Mouse (Mus musculus) ES-Bruce4 (cell line): ENCODE results near the gene Pde8a. TPM values are rescaled to one million over a fixed set of nuclear protein-coding genes. Genes with fewer than 3 reads are reported as not detected.
A peak's percentile ranks its signal among the peaks of the same experiment; 100 is the strongest.

ENCODE experiments used
- H3K27ac ChIP-seq: 2 replicates; pipeline ENCODE4 v1.5.1; 2012; ENCODE audit warnings: low read length, inconsistent platforms; ENCODE audit not compliant: insufficient read depth
- H3K27me3 ChIP-seq: 2 replicates; pipeline ENCODE4 v1.6.1; 2012; ENCODE audit warnings: mild to moderate bottlenecking, low read length, inconsistent platforms; ENCODE audit not compliant: control insufficient read depth, poor library complexity, insufficient read depth, severe bottlenecking
- H3K36me3 ChIP-seq: 2 replicates; pipeline ENCODE4 v1.6.1; 2012; ENCODE audit warnings: inconsistent platforms, mild to moderate bottlenecking, low read length, moderate library complexity; ENCODE audit not compliant: control insufficient read depth, poor library complexity, insufficient read depth, severe bottlenecking
- H3K4me1 ChIP-seq: one replicate; pipeline ENCODE4 v1.8.1; 2011; ENCODE audit warnings: low read length; ENCODE audit not compliant: control insufficient read depth, insufficient read depth
- H3K4me3 ChIP-seq: 2 replicates; pipeline ENCODE4 v1.5.1; 2011; ENCODE audit warnings: low read depth, mild to moderate bottlenecking, low read length
- H3K9ac ChIP-seq: 2 replicates; pipeline ENCODE4 v1.6.1; 2012; ENCODE audit warnings: low read depth, mild to moderate bottlenecking, inconsistent platforms; ENCODE audit not compliant: poor library complexity, severe bottlenecking
- H3K9me3 ChIP-seq: replicated peaks from 2 replicates; pipeline ENCODE4 v1.6.1; 2012; ENCODE audit warnings: mild to moderate bottlenecking, low read length, inconsistent platforms; ENCODE audit not compliant: control insufficient read depth, poor library complexity, insufficient read depth, severe bottlenecking
- CTCF ChIP-seq: IDR thresholded peaks from one replicate; pipeline ENCODE4 v1.8.1; 2011; ENCODE audit warnings: low read depth, low read length
- EP300 ChIP-seq: IDR thresholded peaks from 2 replicates; pipeline ENCODE4 v1.6.1; 2011; ENCODE audit warnings: low read depth, low read length; ENCODE audit not compliant: insufficient read depth
- POLR2A ChIP-seq: IDR thresholded peaks from one replicate; pipeline ENCODE4 v1.8.1; 2011; ENCODE audit warnings: low read length; ENCODE audit not compliant: insufficient read depth
- polyA plus RNA-seq: library from polyadenylated mRNA; stranded (reverse); fragments of >200 nt; gene quantifications from 2 replicates; pipeline ENCODE4 v1.2.4, GENCODE M21; 2011; ENCODE audit warnings: low read depth; ENCODE audit not compliant: missing spikeins, insufficient read depth, insufficient read length

Gene Pde8a
- polyA plus RNA-seq, 1 experiment = 7.4 TPM

- Histone ChIP-seq H3K4me3 (no peak overlapping the region), H3K27me3 (no peaks in the 10 kb centered on the region), H3K4me1 (no peaks in the 10 kb centered on the region), H3K27ac (no peak overlapping the region), H3K36me3 (no peaks in the 10 kb centered on the region), H3K9me3 (no peaks in the 10 kb centered on the region), H3K9ac (no peak overlapping the region)
- TF ChIP-seq POLR2A (no peak), EP300 (no peak), CTCF (no peak)
Observed at GRCm38 (mm10) chr7:81261548-81261947, 48.2 kb downstream of the Pde8a start.

- H3K27me3 ChIP-seq = no peaks in the 10 kb centered on the region
- no peaks in the 10 kb centered on the region for H3K4me1 ChIP-seq
- no peaks in the 10 kb centered on the region for H3K9me3 ChIP-seq
- no peak for TF ChIP-seq CTCF
- no peak for TF ChIP-seq POLR2A
- no peak for TF ChIP-seq EP300
- no peak overlapping the region for H3K27ac ChIP-seq
- no peak overlapping the region for H3K4me3 ChIP-seq
- no peak overlapping the region for H3K9ac ChIP-seq
- no peaks in the 10 kb centered on the region for H3K36me3 ChIP-seq
Observed at GRCm38 (mm10) chr7:81272908-81273307, 59.5 kb downstream of the Pde8a start.

DNA sequence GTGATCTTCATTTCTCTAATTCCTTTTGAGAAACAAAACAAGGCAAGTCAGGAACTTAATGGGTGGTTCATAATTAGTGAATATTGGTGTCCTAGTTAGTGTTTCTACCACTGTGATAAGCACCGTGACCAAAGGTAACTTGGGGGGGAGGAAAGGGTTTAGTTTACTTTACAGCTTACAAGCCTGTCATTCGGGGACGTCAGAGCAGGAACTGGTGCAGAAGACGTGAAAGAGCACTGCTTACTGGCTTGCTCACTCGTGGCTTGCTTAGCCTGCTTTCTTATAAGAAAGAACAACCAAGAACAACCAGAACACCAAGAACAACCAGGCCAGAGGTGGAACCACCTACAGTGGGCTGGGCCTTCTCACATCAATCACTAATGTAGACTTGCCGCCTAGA is 65.6 kb downstream of the Pde8a start:
- Histone ChIP-seq H3K9ac (no peak overlapping the region), H3K9me3 (no peaks in the 10 kb centered on the region), H3K4me1 (no peaks in the 10 kb centered on the region), H3K27ac (no peak overlapping the region), H3K4me3 (no peak overlapping the region), H3K36me3 (no peaks in the 10 kb centered on the region), H3K27me3 (no peaks in the 10 kb centered on the region)
- TF ChIP-seq EP300 (no peak), CTCF (no peak), POLR2A (no peak)

DNA sequence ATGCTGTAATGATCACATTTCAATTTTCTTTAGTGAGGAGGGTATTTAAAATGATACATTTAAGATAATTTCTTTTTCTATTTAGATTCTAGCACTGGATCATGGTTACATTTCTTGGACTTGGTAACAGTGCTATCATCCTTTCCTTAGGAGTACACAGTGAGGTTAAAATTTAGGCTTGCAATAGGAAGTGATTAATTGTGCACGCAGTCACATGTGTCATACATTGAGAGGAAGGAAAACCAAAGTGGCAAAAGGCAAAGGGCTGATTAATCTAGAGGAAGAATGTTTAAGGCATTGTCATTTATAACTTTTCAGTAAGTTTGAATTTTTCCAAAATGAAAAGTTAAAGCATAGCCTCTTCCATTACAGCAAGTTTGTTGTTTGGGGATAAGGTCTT is 67.8 kb downstream of the Pde8a start:
- Histone ChIP-seq H3K9me3 (no peaks in the 10 kb centered on the region), H3K4me1 (no peaks in the 10 kb centered on the region), H3K36me3 (no peaks in the 10 kb centered on the region), H3K9ac (no peak overlapping the region), H3K27ac (no peak overlapping the region), H3K4me3 (no peak overlapping the region), H3K27me3 (no peaks in the 10 kb centered on the region)
- TF ChIP-seq CTCF = no peak
- TF ChIP-seq POLR2A = no peak
- no peak for TF ChIP-seq EP300

GRCm38 (mm10) chr7:81286456-81286855 is 73.1 kb downstream of the Pde8a start:
- Histone ChIP-seq H3K4me1 (no peaks in the 10 kb centered on the region), H3K4me3 (no peak overlapping the region), H3K27me3 (no peaks in the 10 kb centered on the region), H3K36me3 (no peaks in the 10 kb centered on the region), H3K27ac (no peak overlapping the region), H3K9ac (no peak overlapping the region), H3K9me3 (no peaks in the 10 kb centered on the region)
- TF ChIP-seq POLR2A = no peak
- no peak for TF ChIP-seq CTCF
- peak; percentile 46; the same call in 1 of the 2 replicates for TF ChIP-seq EP300

GRCm38 (mm10) chr7:81286946-81287345 is 73.5 kb downstream of the Pde8a start:
- H3K4me3 ChIP-seq = no peak overlapping the region
- H3K27me3 ChIP-seq = no peaks in the 10 kb centered on the region
- no peak overlapping the region for H3K27ac ChIP-seq
- H3K36me3 ChIP-seq = no peaks in the 10 kb centered on the region
- H3K9me3 ChIP-seq = no peaks in the 10 kb centered on the region
- TF ChIP-seq CTCF (peak; percentile 13), POLR2A (no peak)
- H3K9ac ChIP-seq = no peak overlapping the region
- no peaks in the 10 kb centered on the region for H3K4me1 ChIP-seq
